Mouse (Mus musculus): ENCODE data around the gene Serp2. TPM values are rescaled to one million over a fixed set of nuclear protein-coding genes. Genes with fewer than 3 reads are reported as not detected.

The Serp2 gene
- polyA plus RNA-seq (2021) = 21.4 TPM

DNA sequence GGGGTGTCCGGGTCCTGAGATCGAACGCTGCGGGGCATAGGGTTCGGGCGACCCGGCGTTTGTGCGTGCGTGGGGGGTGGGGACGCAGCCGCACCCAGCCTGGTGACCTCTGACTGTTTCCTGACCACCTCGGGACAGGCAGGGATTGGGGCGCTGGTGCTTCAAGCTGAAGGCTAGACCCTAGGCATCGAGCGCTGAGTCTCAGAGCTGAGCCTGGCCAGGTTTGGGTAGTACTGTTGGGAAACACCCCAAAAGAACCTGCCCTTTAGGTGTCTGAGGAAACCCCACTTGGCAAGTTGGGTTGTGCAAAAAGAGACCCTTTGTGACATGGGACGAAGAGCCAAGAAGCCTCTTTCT is at the start of gene Serp2:
Gene Serp2 (minus strand): TSS at position 38 of the 357 bp plus-strand sequence.
- CTCF ChIA-PET = interaction anchor here (1.2 kb wide), 1 partner anchor 261 kb away, joined by 3 read pairs; no protein-coding TSS in a partner anchor

DNA sequence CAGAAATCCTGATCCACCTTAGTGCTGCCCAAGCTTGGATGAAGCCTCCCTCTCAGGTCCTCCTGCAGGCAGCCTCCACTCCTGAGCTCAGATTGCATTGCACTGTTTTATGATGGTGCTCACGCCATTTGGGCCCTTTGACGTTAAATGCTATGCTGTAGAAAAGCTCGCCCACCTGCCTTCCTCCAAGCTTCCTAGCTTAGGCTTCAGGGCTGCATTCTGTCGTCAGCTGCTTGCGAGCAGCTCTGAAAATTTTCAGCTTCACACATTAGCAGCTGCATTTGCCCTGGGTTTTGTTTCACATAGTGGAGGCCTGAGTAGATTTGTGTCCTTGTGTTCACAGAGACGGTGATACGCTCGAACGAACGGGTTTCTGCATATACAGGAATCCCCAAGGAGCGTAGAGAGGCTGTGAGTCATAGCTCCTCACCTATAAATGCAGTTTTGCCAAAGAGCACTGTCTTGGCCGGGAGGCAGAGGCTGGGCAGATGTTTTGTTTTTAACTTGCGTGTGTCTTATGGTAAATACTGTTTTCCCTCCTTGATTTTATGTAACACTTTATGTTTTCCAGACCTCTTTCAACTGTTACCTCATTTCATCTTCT is 49.3 kb upstream of the Serp2 start:
- ChIA-PET CTCF (interaction anchor here (1.1 to 1.2 kb wide), 2 partner anchors 12 to 402 kb away, joined by 3 to 4 read pairs; no protein-coding TSS in a partner anchor), POLR2A (interaction anchor here (0.6 to 0.8 kb wide), 2 partner anchors 49 to 386 kb away, joined by 4 read pairs; partner anchors contain the start of gene Serp2)
- in situ Hi-C loops (cut with MboI; ENCODE audit: low pct_unique_long_range_greater_than_20kb) = no loop called here
- H3K27me3 ChIP-seq = no peaks in the 10 kb centered on the region
- no peak for TF ChIP-seq CTCF (IDR thresholded peaks at IDR 0.05)
- ATAC-seq = peak; percentile 34
- DNase-seq (ENCODE audit: low read depth, low spot score) = no peak

More for the DNA sequence above, at the start of gene Serp2:
- no peak for TF ChIP-seq CTCF (IDR thresholded peaks at IDR 0.05)
- ATAC-seq (no peak), DNase-seq (ENCODE audit: low read depth, low spot score) (no peak)
- no peaks in the 10 kb centered on the region for H3K27me3 ChIP-seq
- POLR2A ChIA-PET = interaction anchor here (1.1 to 6.5 kb wide), 11 partner anchors 23 to 157 kb away, joined by 3 to 49 read pairs (median 9); no protein-coding TSS in a partner anchor
- in situ Hi-C loops (cut with MboI; ENCODE audit: low pct_unique_long_range_greater_than_20kb) = loop anchor here (5.0 kb wide), 1 partner anchor 100 kb away; no protein-coding TSS in a partner anchor

DNA sequence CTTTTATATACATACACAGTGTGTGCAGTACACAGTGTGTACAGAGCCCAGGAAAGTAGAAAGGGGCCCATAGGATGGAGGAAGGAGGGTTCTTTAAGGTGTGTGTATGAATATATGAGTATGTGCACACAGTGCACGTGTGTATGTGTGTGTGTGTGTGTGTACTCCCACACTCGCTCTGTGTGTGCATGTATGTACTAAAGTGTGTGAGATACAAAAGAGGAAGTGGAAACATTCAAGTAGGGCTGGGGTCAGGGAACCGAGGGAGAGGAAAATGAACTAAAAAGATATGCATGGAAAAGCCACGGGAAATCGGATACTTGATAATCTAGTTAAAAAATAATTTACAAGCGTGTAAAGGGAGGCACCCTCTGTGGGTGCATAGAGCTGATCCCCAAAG is 47.3 kb upstream of the Serp2 start:
- TF ChIP-seq CTCF (IDR thresholded peaks at IDR 0.05) = no peak
- ChIA-PET POLR2A (no interaction called here), CTCF (no interaction called here)
- DNase-seq (ENCODE audit: low read depth, low spot score) = no peak
- ATAC-seq = no peak
- in situ Hi-C loops (cut with MboI; ENCODE audit: low pct_unique_long_range_greater_than_20kb) = no loop called here
- H3K27me3 ChIP-seq = no peaks in the 10 kb centered on the region

DNA sequence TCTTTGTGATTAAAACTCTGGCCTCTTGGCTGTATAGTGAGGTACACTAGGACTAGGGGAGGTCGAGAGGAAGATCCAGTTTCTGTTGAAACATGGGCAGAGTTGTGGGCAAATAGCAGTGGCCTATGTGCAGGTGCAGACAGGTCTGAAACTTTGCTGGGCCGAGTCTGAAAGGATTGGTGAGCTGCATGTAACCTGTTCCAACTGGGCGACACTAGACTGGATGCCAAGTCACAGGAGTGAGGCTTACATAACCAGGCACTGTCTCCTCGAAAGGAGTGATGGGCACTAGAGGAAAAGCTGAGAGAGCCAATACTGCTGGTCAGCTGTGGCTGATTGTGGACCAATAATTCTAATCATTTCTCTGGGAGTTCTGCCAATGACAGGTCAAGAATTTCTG is 45.0 kb upstream of the Serp2 start:
- CTCF ChIA-PET = no interaction called here
- no peak for TF ChIP-seq CTCF (IDR thresholded peaks at IDR 0.05)
- DNase-seq (ENCODE audit: low read depth, low spot score) (no peak), ATAC-seq (no peak)
- POLR2A ChIA-PET = no interaction called here
- in situ Hi-C loops (cut with MboI; ENCODE audit: low pct_unique_long_range_greater_than_20kb) = no loop called here
- no peaks in the 10 kb centered on the region for H3K27me3 ChIP-seq

DNA sequence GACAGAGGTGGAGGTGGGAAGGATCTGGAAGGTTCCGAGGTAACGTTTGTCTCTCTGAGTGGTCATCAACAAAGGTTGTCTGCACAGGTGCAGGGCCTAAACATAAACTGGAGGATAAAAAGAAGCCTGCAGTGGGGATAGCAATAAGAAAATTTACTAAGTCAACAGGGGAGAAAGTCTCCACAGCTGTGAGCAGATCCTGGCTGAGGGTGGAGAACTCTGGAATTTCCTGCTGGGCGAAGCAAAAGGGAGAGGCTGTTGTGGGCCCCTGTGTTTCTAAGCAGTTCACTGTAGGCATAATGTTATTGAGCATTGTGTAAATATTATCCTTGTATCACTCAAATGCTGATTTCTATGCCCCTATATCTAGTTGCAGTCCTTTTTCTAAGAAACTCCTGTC is 43.7 kb upstream of the Serp2 start:
- no peak for ATAC-seq
- no peak for TF ChIP-seq CTCF (IDR thresholded peaks at IDR 0.05)
- no peaks in the 10 kb centered on the region for H3K27me3 ChIP-seq
- CTCF ChIA-PET = no interaction called here
- POLR2A ChIA-PET = no interaction called here
- no peak for DNase-seq (ENCODE audit: low read depth, low spot score)
- in situ Hi-C loops (cut with MboI; ENCODE audit: low pct_unique_long_range_greater_than_20kb) = no loop called here

DNA sequence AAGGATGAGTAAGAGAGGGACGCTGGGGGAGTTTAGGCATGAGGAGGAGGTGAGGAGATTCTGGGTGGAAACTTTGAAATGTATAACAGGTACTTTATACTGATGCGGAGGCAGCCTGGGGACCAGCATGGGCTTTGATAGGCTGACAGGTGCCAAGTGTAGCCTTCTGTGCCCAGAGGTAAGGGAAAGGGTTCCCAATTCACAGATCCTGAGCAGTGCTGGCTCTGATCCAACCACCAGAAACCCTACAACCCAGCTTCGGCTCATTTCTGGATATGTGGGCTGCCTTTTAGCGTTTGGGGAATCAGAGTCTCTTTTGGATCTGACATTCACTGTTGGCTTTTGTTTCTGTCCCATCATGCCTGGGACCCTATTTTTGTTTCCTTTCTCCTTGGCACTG is 43.0 kb upstream of the Serp2 start:
- in situ Hi-C loops (cut with MboI; ENCODE audit: low pct_unique_long_range_greater_than_20kb) = no loop called here
- no peak for TF ChIP-seq CTCF (IDR thresholded peaks at IDR 0.05)
- ChIA-PET CTCF (no interaction called here), POLR2A (no interaction called here)
- no peak for ATAC-seq
- DNase-seq (ENCODE audit: low read depth, low spot score) = no peak
- H3K27me3 ChIP-seq = no peaks in the 10 kb centered on the region

DNA sequence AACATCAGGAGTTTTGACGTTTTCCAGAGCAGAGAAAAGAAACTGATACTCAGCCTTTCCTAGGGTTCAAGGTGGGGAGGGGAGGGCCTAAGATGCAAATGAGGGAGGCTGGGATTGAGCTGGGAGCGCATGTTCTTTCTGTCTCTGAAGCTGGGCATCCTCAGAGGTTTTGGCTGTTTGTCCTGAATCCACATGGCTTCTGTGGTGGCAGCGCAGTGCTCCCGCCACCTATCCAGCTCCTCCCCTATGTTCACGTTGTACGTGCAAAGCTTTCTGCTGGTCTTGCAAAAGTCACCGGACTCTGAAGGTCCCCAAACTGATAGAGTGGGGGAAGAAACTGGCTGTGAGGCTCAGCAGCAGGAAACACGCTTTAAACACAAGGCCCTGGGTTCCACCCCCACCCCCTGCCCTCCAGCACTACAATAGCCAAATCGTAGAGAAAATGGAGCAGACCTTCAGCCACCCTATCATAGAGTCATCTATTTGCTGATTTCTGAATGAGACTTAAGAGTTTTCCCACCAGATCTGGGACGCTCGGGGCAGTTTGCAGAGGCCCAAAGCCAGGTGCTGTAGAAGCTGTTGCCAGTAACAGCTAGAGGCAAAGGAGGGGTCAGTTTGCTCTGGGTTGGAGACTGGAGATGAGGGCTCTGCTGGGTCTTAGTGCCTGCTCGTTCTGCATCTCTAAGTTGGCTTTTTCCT is 42.0 kb upstream of the Serp2 start:
- in situ Hi-C loops (cut with MboI; ENCODE audit: low pct_unique_long_range_greater_than_20kb) = no loop called here
- no peaks in the 10 kb centered on the region for H3K27me3 ChIP-seq
- TF ChIP-seq CTCF (IDR thresholded peaks at IDR 0.05) = no peak
- no peak for ATAC-seq
- DNase-seq (ENCODE audit: low read depth, low spot score) = no peak
- POLR2A ChIA-PET = no interaction called here
- CTCF ChIA-PET = no interaction called here

DNA sequence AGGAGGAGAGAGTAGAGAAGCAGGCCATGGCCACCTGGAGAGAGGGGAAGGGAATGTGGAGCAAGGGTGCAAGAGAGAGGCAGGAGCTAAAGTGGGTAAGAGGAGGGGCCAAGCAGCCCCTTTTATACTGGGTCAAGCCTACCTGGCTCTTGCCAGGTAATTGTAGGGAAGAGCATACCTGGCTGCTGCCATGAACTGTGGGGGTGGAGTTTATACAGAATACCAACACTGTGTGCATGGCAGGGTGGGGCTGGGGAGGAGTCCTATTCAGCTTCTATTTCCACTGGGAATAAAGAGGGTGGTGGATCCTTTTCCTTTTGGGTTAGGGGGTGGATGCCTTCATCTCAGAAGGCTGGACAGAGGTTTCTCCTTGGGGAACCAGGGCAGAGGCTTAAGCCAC is 41.1 kb upstream of the Serp2 start:
- no peaks in the 10 kb centered on the region for H3K27me3 ChIP-seq
- ChIA-PET POLR2A (interaction anchor here (1.0 kb wide), 1 partner anchor 64 kb away, joined by 3 read pairs; no protein-coding TSS in a partner anchor), CTCF (interaction anchor here (1.3 kb wide), 1 partner anchor 10 kb away, joined by 3 read pairs; no protein-coding TSS in a partner anchor)
- TF ChIP-seq CTCF (IDR thresholded peaks at IDR 0.05) = no peak
- no peak for ATAC-seq
- DNase-seq (ENCODE audit: low read depth, low spot score) = no peak
- in situ Hi-C loops (cut with MboI; ENCODE audit: low pct_unique_long_range_greater_than_20kb) = no loop called here

DNA sequence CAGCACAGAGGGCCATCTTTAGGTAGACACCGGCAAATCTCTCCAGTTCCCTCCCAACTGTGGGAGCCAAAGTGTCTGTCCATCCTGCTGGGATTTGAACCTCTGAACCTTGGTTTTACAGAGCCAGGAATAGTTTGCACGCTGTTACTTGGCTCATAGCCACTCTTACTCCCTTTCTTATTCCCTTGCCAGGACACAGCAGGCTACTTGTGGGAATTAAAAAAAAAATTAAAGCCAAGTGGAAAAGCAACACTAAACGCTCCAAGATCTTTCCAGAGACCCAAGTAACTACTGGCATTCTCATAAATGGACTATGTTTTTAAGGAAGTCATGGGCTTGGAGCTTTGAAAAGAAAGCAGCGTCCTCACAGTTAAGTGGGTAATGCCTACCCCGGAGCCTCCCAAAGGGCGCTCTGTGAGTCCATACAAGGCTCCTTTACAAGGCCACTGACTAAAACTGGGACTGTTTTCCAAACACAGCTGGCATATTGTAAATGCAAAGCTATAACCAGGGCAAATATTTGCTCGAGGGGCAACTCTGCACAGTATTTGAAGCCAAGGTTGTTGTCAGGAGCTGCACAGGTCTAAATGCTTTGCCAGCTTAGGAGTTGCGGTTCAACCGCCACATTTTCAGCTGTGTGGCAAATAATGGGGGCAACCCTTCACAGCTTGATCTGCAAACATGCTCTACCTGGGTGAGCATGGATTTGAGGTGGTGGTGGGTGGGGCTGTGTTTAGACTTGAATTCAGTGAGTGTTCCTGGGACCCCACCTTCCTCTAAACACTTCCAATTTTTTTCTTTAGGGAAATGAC is 38.6 kb upstream of the Serp2 start:
- POLR2A ChIA-PET = interaction anchor here (0.6 to 1.4 kb wide), 3 partner anchors 40 to 255 kb away, joined by 3 to 5 read pairs (median 3); no protein-coding TSS in a partner anchor
- ATAC-seq = no peak
- in situ Hi-C loops (cut with MboI; ENCODE audit: low pct_unique_long_range_greater_than_20kb) = no loop called here
- TF ChIP-seq CTCF (IDR thresholded peaks at IDR 0.05) = no peak
- CTCF ChIA-PET = no interaction called here
- DNase-seq (ENCODE audit: low read depth, low spot score) = no peak
- no peaks in the 10 kb centered on the region for H3K27me3 ChIP-seq

DNA sequence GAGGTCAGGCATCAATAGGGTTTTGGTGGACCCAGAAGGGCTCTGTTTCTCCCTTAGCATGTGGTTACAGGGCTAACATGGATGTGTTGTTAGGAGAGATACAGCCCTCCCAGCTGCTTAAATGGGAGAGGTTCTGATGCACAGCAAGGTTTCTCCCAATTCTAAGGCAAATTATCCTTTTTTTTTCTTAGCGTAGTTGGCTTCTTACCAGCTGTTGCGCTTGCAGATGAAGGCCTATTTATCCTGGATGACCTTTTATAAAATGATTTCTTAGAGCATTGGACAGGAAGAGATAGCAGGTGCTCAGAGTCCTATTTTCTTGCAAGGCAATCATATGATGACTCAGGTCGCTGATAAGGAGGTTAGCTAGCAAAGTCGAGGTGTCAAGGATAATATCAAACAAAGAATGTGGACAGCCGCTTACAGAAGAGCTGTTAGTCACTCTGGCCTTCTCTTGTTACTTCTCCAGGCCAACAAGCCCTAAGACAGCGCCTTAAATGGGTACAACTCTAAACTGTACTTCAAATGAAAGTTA is 37.7 kb upstream of the Serp2 start:
- TF ChIP-seq CTCF (IDR thresholded peaks at IDR 0.05) = no peak
- DNase-seq (ENCODE audit: low read depth, low spot score) = no peak
- in situ Hi-C loops (cut with MboI; ENCODE audit: low pct_unique_long_range_greater_than_20kb) = no loop called here
- ATAC-seq = no peak
- H3K27me3 ChIP-seq = no peaks in the 10 kb centered on the region
- ChIA-PET CTCF (interaction anchor here (1.1 kb wide), 1 partner anchor 13 kb away, joined by 3 read pairs; no protein-coding TSS in a partner anchor), POLR2A (no interaction called here)
